Mouse (Mus musculus) CD4-positive naive resting alpha-beta T cell, adult 76 days (primary cell): ENCODE measurements around the gene Btbd35f20. TPM values are rescaled to one million over a fixed set of nuclear protein-coding genes. Genes with fewer than 3 reads are reported as not detected.

Experiments used
- total RNA-seq: library from RNA; stranded (reverse); gene quantifications from one replicate; pipeline ENCODE4 v1.2.4, GENCODE M21; 2023

Gene Btbd35f20
- not detected for total RNA-seq

GRCm38 (mm10) chrX:4291145-4291544, at the start of gene Btbd35f20:
Gene Btbd35f20, minus strand, starts transcription at chrX:4291245.

Other genes with a start within 250 kb of the Btbd35f20 start
- gene Btbd35f28, start 94.7 kb downstream of the Btbd35f20 start, total RNA-seq = not detected
- gene Btbd35f17, start 79.4 kb upstream of the Btbd35f20 start, total RNA-seq = not detected